Mouse (Mus musculus) frontal cortex, adult (tissue): ENCODE results near the gene Bco1.
A peak's percentile ranks its signal among the peaks of the same experiment; 100 is the strongest.

Experiments
- ATAC-seq: cut with Nextera tagmentation; 2 replicates; pipeline ENCODE4 v1.9.2; 2017; ENCODE audit warnings: mild to moderate bottlenecking, moderate library complexity, mixed read lengths; ENCODE audit not compliant: low TSS enrichment

Gene Bco1

DNA sequence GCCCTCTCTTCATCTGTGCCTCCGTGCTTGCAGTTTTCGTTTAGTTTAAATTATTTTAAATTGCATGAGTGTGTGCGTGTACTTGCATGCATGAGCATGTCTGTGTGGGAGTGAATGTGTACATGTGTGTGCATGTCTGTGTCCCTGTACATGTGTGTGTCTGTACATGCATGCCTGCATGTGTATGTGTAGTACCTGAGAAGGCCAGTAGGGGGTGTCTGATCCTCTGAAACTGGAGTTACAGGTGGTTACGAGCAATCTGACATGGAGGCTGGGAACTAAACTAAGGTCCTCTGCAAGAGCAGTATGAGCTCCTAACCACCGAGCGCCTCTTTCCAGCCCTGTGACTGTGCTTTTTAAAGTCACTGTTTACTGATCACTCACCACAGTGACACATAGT lies 52.9 kb downstream of the Bco1 start:
- ATAC-seq, result no peak

DNA sequence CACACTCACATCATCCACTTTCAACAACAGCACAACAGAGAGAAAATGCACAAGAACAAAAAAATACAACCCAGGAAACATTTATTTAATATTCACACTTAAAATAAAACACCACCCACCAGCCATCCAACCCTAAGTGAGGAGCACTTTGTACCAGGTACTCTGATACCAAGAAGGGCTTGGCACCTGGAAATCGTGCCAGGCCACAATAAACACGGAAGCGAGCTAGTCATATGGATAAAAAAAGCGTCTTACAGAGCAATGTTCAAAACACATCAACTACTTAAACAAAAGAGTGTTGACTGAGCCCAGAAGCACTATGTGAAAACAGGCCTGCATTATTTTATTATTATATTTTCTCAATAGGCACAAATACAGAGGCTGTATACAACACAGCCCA lies 60.5 kb downstream of the Bco1 start:
- no peak for ATAC-seq

DNA sequence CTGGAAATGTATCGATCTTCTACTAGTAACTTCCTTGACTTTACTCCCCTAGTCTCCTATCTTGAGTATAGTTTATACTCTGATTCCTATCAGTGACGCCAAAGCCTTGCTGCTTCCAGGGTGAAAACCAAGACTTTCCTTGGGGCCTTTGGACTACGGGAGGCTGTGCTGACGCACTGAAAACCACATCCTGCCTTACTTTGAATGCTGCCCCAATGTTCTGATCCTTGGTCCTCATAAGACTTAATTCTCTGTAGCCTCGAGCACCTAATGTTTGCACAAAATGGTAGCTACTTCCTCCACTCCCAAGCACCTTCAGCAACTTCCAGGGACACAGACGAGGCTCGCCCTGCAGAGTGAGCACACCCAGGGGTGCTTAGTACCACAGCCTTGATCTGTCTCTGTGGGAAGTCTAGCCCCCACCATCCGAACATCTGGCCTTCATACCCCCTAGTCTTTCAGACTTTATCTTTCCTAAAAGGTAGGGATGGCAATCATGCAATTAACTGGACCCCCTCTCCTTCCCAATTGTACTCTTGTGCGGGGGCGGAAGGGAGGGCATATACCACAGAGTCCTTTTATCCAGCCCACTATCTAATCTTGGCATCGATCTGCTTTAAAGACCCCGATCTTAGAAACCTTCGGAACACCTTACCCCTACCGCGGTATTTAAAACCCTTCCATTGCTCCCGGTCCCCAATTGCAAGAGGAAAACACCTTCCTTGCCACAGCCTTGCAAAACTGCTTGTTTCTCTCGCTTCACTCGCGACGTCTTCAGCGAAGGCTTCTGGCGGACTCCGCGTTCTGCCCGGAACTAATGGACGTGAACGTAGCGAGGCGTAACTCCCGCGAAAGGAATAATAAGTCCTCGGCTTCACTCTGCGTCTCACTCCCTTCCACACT lies 61.5 kb downstream of the Bco1 start:
- peak; percentile 1; the same call in 1 of the 2 replicates for ATAC-seq

DNA sequence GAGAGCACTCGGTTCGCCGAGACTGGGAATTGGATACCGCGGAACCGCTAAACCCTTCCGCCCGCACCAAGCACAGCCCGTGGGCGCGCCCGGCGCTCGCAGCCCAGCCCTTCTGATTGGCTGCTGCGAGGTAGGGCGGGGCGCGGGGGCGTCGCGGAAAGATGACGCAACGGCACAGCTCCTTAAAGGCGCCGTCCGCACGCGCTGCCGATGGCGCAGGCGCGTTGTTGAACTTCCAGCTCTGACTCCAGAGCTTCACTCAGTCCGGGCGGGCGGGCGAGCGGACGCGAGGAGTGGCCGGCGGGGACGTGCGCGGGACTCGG lies 62.1 kb downstream of the Bco1 start:
- ATAC-seq, result peak; percentile 94

DNA sequence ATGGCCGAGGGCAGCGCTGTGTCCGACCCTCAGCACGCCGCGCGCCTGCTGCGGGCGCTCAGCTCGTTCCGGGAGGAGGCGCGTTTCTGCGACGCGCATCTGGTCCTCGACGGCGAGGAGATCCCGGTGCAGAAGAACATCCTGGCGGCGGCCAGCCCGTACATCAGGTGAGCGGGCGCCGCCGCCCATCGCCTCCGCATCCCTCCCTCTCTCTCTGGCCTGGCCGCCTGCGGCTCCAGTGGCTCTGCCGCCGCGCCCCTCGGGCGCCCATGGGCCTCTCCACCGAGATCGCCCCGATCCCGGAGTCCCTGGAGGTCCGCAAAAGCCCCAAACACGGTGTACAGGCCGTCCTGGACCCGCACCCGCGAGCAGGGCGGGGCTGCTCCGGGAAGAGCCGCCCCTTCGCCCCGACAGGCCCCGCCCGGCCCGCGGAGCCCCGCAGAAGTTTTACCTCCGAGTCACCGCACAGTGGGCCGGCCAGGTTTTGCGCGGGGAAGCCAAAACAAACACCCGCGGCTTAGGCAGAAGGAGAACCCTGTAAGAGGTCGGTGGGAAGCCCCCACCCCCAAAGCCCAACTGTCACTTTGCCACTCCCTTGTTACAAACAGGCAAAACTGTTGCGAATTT lies 62.6 kb downstream of the Bco1 start, which contains the start of gene Gan:
Gene Gan, plus strand, starts transcription at position 1 of the 627 bp plus-strand sequence.
- peak; percentile 42 for ATAC-seq

DNA sequence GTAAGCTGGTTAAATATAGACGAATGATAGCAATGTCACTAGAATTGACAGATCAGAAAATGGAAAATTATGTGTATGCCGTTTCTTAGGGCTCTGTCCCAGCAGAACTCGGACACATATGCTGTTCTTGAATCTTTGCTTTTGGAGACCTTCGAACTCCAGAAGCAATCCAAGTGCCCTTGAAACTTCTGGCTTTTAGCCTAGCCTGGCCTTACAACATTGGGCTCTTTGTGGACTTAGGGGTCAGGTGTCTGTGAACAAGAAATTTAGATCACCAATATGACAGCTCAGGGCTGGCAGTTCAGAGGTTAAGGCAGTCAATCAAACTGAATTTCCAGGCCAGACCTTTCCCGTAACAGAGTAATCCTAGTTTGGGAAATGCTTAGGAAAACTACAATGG lies 63.4 kb downstream of the Bco1 start:
- no peak for ATAC-seq

DNA sequence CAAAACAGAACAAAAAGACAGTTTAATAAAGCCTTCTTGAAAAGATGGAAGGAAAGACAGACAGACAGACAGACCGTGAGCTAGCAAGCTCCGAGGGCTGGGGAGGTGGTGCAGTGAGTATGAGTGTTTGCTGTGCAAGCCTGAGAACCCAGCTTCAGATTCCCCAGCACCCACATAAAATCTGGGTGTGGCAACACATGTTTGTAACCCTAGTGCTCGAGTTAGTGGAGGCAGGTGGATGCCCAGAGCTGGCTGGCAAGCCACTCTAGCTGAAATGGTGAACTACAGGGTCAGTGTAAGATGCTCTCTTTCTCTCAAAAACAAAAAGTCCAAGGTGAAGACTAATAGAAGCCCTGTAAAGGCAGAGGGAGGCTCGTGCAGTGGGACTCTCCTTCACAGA lies 69.3 kb downstream of the Bco1 start:
- no peak for ATAC-seq

DNA sequence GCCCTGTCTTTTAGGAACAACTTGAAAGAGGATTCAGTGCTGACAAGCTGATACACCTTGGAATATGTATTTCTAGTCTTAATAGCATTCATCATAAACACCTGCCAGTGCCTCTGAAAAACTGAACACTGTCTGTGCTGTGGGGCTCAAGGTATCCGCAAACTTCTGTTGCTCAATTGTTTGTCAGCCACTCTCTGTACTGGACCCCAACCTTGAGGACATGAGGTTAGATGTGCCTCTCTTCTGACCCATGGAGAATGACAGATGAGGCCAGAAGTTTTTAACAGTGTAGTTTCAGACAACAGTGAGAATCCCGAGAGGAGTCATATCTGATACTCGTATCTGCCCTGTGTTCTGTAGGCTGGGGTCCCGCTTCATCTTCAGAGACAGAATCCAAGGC lies 69.9 kb downstream of the Bco1 start:
- no peak for ATAC-seq

DNA sequence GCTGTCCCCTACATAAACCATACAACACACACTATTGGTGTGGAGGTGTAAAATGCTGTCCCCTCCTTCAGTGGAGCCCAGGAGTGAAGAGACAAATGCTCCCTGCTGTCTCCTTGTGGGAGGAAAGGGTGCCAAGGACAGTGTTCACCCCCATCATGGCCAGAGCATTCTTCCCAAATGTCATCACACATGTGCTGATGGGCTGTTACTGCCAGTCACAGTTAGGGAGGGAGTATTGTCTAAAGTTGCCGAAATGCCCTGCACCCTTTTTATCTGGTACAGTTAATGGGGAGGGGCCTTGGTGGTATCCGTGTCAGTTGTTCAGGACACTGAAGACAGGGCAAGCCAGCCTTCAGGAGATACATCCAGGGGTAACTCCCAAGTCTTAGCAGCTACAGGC lies 70.9 kb downstream of the Bco1 start:
- no peak for ATAC-seq

DNA sequence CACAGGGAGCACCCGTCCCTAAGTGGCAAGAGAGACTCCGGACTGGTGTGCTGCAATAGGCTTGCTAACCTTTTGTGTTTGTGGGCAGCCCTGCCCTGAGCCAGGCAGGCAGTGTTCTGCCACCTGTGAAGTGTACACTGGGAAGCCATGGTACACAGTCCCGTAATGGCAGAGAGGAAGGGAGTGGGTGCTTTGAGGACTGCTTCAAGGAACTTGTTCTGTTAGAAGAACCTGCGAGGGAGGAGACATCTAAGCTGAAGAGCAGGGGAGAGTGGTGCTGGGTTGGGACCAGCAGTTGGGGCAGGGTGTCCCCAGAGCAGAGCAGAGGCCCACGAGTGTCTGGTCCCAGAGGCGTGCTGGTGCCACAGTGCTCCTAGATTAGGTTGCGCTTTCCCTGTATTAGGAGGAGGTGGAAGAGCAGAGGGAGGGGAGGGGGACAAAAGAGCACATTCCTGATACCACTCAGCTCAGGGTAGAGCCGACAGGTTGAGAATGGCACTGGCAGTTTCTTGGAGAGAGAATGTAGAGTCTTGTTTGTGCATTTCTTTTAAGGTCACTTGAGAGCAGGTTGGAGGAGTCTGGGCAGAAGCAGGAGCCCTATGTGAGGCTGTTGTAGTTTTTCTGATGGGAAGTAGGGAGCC lies 71.7 kb downstream of the Bco1 start:
- ATAC-seq, result no peak

DNA sequence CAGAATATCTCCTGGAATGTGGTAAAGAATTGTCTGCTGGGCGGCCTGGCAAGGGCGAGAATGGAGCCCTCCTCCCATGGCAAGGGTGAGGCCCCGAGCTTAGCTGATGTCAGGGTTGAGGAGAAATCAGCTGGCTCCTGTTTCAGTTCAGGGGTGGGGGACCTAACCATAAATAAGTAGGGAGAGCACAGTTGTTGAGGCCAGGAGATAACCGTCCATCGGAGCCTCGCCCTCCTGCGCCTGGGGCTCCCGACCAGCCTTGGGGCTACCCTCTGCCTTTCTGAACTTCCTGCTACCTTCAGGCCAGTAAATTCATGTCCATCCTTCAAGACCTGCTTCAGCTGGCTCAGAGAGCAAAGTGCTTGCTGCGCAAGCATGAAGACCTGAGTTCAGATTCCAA lies 72.7 kb downstream of the Bco1 start:
- ATAC-seq, result no peak

DNA sequence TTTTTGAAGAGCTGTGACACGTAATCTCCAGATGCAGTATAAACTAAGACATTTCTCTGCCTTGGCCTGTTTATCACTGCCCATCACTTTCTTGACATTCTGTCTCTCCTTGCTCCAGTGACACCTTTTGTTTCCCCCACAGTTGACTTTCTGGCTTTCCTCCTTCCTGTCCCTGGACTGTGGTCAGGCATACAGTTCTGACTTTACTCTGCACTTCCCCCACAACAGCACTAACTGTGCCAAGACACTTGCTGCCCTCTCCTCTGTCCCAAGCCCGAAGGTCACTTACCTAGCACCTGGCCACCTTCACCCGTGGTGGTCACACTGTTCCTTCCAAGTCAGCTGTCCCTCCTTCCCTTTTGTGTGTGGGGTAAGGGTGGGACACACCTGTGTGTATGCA lies 76.2 kb downstream of the Bco1 start:
- no peak for ATAC-seq

DNA sequence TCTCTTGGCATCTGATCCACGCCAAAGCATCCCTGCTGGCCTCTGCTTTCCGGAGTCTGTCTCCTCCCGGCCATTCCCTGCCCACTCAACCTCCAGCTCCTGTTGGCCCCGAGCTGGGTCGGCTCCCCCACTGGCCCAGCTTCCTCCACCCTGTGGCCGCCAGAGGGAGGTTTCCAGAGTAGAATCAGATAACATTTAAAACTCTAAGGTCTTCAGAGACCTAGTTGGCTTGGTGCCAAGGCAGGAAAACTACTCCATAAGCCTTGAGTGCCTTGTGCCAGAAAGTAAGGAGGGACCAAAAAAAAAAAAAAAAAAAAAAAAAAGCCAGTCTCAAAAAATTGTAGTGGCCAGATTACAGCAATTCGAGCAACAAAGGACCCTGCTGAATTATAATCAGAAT lies 77.2 kb downstream of the Bco1 start:
- no peak for ATAC-seq

DNA sequence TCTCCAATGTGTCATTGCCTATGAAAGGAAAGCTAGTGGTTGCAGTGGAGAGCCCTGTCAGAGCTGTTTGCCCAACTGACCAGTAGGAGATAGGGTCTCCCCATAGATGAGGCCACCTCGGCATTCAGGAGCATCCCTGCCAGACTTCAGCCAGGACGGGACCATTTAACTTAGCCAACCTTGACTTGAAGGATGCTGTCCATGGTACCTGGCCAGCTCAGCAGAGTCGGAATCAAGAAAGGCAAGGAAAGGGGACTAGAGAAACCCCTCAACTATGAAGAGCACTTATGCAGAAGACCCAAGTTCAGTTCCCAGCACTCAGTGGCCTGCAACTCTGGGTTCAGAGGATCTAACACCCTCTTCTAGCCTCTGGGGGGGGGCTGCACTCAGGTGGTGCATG lies 78.0 kb downstream of the Bco1 start:
- ATAC-seq, result no peak

DNA sequence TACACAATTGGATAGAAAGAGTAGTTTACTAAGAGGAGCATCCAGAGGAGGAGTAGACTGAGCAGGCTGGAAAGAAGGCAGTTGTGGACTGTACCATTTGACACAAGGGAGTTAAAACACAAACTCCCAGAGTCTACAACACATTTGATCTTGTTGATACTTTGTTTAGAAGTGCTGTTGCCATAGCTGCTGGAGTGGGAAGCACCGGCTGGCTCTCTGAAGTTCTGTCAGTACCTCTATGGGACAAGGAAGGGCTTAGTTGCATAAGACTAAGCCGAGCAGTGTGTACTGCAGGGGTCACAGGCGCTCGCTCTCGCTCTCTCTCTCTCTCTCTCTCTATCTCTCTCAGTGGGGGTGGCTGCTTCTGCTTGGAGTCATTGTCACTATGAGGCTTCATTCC lies 78.9 kb downstream of the Bco1 start:
- ATAC-seq, result peak; percentile 29; the same call in 1 of the 2 replicates

DNA sequence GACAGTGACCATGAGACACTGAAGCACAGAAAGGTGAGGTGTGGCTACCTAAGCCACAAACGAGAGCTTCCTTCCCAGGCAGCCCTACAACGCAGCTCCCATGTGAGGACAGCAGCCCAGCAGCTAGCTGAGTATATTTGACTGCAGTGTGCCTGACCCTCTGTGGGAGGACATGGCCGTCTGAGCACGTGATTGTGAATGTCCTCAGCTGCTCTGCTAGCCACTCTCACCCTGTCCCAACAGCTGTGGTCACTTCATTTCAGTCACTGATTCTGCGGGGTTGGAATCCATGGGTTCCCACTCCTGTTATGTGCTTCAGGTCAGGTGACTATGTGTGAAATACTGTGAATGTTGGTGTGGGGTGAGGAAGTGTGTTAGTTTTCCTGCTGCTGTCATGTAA lies 80.7 kb downstream of the Bco1 start:
- ATAC-seq, result no peak

DNA sequence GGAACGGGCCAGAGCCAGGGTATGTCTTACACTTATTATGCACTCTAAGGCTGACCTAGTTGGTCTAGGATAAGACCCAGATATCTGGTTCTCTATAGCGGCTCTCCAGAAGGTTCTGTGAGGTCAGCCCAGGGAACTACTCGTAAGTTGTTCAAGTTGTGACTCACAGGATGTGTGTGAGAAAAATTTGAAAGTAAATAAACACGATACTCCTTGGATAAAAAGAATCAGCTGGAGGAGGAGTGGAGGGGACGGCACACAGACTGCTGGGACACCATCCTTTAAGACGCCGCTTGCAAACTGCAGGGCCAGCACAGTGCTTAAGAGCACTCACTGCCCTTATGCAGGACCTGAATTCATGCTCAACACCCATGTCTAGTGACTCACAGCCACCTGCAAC lies 81.6 kb downstream of the Bco1 start:
- no peak for ATAC-seq

DNA sequence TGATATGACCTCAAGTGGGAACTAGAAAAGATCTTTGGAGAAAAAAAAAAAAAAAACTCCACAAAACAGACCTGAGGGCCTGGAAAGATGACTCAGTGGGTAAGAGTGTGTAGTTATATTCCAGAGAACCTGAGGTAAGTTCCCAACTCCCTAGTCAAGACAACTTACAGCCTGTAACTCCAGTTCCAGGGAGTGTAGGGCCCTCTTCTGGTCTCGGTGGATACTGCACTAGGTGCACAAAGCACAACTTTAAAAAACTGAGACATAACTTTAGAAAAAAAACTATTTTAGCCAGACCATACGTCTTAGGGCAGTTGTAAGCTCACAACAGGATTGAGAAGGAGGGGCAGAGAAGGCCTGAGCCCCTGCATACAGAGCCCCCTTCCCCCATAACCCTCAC lies 82.4 kb downstream of the Bco1 start:
- ATAC-seq, result no peak

DNA sequence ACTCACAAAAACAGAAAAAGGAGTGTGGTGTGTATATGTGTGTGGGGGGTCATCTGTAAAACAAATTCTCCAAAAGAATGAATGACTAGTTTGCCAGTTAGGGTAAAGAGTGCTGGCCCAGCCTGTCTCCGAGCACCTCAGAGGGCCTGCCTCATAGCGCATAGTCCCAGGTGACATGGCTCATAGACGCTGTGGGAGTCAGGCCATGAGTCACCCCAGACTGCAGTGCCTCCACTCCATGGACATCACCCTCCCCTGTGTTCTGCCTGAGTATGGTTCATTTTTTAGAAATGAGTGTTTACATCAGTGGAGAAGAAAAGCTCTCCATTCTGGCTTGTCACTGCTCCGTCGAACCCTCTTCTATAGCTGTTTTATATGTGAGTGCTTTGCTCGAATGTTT lies 83.0 kb downstream of the Bco1 start:
- peak; percentile 49 for ATAC-seq

DNA sequence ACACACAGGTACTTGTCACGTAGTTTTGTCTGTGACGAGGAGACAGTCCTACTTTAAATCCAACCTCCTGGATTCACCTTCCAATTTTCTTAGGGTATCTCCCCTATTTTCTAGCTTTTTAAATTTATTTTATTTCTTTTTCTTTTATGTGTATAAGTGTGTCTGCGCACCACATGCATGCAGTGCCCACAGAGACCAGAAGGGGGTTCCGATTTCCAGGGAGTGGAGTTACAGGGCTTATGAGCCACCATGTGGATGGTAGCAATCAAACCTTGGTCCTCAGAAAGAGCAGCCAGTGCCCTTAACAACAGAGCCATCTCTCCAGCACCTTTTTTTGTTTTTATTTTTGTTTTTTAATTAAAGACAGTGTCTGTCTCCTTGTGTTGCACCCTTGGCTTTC lies 87.1 kb downstream of the Bco1 start:
- ATAC-seq, result no peak
